Mouse (Mus musculus): ENCODE measurements around the gene Mllt11. TPM values are rescaled to one million over a fixed set of nuclear protein-coding genes. Genes with fewer than 3 reads are reported as not detected.

The Mllt11 gene
- polyA plus RNA-seq, 2 experiments = 16.7 to 38.5 TPM

- H3K9me3 ChIP-seq (ENCODE audit: control insufficient read depth, low read length) = no peaks in the 10 kb centered on the region
- no peak overlapping the region for H3K4me2 ChIP-seq (replicated peaks; ENCODE audit: low read depth, low read length, severe bottlenecking)
- H3K36me3 ChIP-seq (ENCODE audit: control insufficient read depth, insufficient read depth, low read length) = no peaks in the 10 kb centered on the region
- H3K4me3 ChIP-seq (replicated peaks; ENCODE audit: low read length) = no peak overlapping the region
- no peaks in the 10 kb centered on the region for H3K27me3 ChIP-seq (ENCODE audit: control insufficient read depth, insufficient read depth, low read length)
- H3K4me1 ChIP-seq (ENCODE audit: control insufficient read depth, insufficient read depth, low read length) = no peaks in the 10 kb centered on the region
- TF ChIP-seq POLR2A (IDR thresholded peaks at IDR 0.05; ENCODE audit: borderline replicate concordance, extremely low read depth, insufficient read depth, insufficient read length) = no peak
- no peak overlapping the region for H3K27ac ChIP-seq (replicated peaks; ENCODE audit: low read depth, low read length)
- WGBS = 85% methylated on average over 5 of the region's 5 CpGs
- ATAC-seq (ENCODE audit: low FRiP score, low read depth) (no peak), DNase-seq (ENCODE audit: low spot score) (no peak)
- H3K9ac ChIP-seq (ENCODE audit: low read depth, low read length, severe bottlenecking) = no peak overlapping the region
Measured at GRCm38 (mm10) chr3:95246465-95247231, 14.7 kb upstream of the Mllt11 start.

GRCm38 (mm10) chr3:95243086-95243485 lies 11.1 kb upstream of the Mllt11 start:
- H3K27me3 ChIP-seq (ENCODE audit: control insufficient read depth, insufficient read depth, low read length) = no peaks in the 10 kb centered on the region
- H3K4me1 ChIP-seq (ENCODE audit: control insufficient read depth, insufficient read depth, low read length) = peaks cover 6% of the 10 kb centered on the region; the same call in 1 of the 2 replicates
- no peaks in the 10 kb centered on the region for H3K9me3 ChIP-seq (ENCODE audit: control insufficient read depth, low read length)
- H3K27ac ChIP-seq (replicated peaks; ENCODE audit: low read depth, low read length) = no peak overlapping the region
- ATAC-seq (ENCODE audit: low FRiP score, low read depth) (no peak), DNase-seq (ENCODE audit: low spot score) (no peak)
- H3K9ac ChIP-seq (ENCODE audit: low read depth, low read length, severe bottlenecking) = no peak overlapping the region
- no peak overlapping the region for H3K4me3 ChIP-seq (replicated peaks; ENCODE audit: low read length)
- WGBS = 65% methylated on average over 2 of the region's 2 CpGs
- peaks cover 4% of the 10 kb centered on the region; the same call in 1 of the 2 replicates for H3K36me3 ChIP-seq (ENCODE audit: control insufficient read depth, insufficient read depth, low read length)
- no peak for TF ChIP-seq POLR2A (IDR thresholded peaks at IDR 0.05; ENCODE audit: borderline replicate concordance, extremely low read depth, insufficient read depth, insufficient read length)
- no peak overlapping the region for H3K4me2 ChIP-seq (replicated peaks; ENCODE audit: low read depth, low read length, severe bottlenecking)

GRCm38 (mm10) chr3:95241498-95241897 lies 9.5 kb upstream of the Mllt11 start, which contains the start of gene Gm128:
Gene Gm128 (minus strand): TSS chr3:95241598.
- Histone ChIP-seq H3K36me3 (ENCODE audit: control insufficient read depth, insufficient read depth, low read length) (peaks cover 17% of the 10 kb centered on the region), H3K27ac (replicated peaks; ENCODE audit: low read depth, low read length) (no peak within 1 kb of the TSS), H3K9me3 (ENCODE audit: control insufficient read depth, low read length) (no peaks in the 10 kb centered on the region), H3K27me3 (ENCODE audit: control insufficient read depth, insufficient read depth, low read length) (no peaks in the 10 kb centered on the region), H3K4me3 (replicated peaks; ENCODE audit: low read length) (no peak within 1 kb of the TSS), H3K9ac (ENCODE audit: low read depth, low read length, severe bottlenecking) (peak within 1 kb of the TSS; percentile 31), H3K4me1 (ENCODE audit: control insufficient read depth, insufficient read depth, low read length) (peaks cover 6% of the 10 kb centered on the region; the same call in 1 of the 2 replicates), H3K4me2 (replicated peaks; ENCODE audit: low read depth, low read length, severe bottlenecking) (peak within 1 kb of the TSS; percentile 28)
- 77% methylated on average over 7 of the region's 7 CpGs for WGBS
- no peak for ATAC-seq (ENCODE audit: low FRiP score, low read depth)
- no peak for TF ChIP-seq POLR2A (IDR thresholded peaks at IDR 0.05; ENCODE audit: borderline replicate concordance, extremely low read depth, insufficient read depth, insufficient read length)
- no peak for DNase-seq (ENCODE audit: low spot score)

- Histone ChIP-seq H3K9me3 (ENCODE audit: control insufficient read depth, low read length) (no peaks in the 10 kb centered on the region), H3K9ac (ENCODE audit: low read depth, low read length, severe bottlenecking) (peak overlapping the region; percentile 31), H3K36me3 (ENCODE audit: control insufficient read depth, insufficient read depth, low read length) (peaks cover 23% of the 10 kb centered on the region), H3K4me1 (ENCODE audit: control insufficient read depth, insufficient read depth, low read length) (peaks cover 6% of the 10 kb centered on the region; the same call in 1 of the 2 replicates), H3K27me3 (ENCODE audit: control insufficient read depth, insufficient read depth, low read length) (no peaks in the 10 kb centered on the region), H3K4me2 (replicated peaks; ENCODE audit: low read depth, low read length, severe bottlenecking) (peak overlapping the region; percentile 28), H3K4me3 (replicated peaks; ENCODE audit: low read length) (no peak overlapping the region), H3K27ac (replicated peaks; ENCODE audit: low read depth, low read length) (no peak overlapping the region)
- DNase-seq (ENCODE audit: low spot score) (no peak), ATAC-seq (ENCODE audit: low FRiP score, low read depth) (peak; percentile 45)
- TF ChIP-seq POLR2A (IDR thresholded peaks at IDR 0.05; ENCODE audit: borderline replicate concordance, extremely low read depth, insufficient read depth, insufficient read length) = no peak
- WGBS = 19% methylated on average over 17 of the region's 17 CpGs
Measured at GRCm38 (mm10) chr3:95240900-95241299, 8.9 kb upstream of the Mllt11 start.

- Histone ChIP-seq H3K27ac (replicated peaks; ENCODE audit: low read depth, low read length) (no peak overlapping the region), H3K4me3 (replicated peaks; ENCODE audit: low read length) (no peak overlapping the region), H3K9ac (ENCODE audit: low read depth, low read length, severe bottlenecking) (no peak overlapping the region), H3K9me3 (ENCODE audit: control insufficient read depth, low read length) (no peaks in the 10 kb centered on the region), H3K4me1 (ENCODE audit: control insufficient read depth, insufficient read depth, low read length) (peaks cover 6% of the 10 kb centered on the region; the same call in 1 of the 2 replicates), H3K36me3 (ENCODE audit: control insufficient read depth, insufficient read depth, low read length) (peaks cover 32% of the 10 kb centered on the region), H3K27me3 (ENCODE audit: control insufficient read depth, insufficient read depth, low read length) (no peaks in the 10 kb centered on the region), H3K4me2 (replicated peaks; ENCODE audit: low read depth, low read length, severe bottlenecking) (no peak overlapping the region)
- 86% methylated on average over 12 of the region's 12 CpGs for WGBS
- TF ChIP-seq POLR2A (IDR thresholded peaks at IDR 0.05; ENCODE audit: borderline replicate concordance, extremely low read depth, insufficient read depth, insufficient read length) = no peak
- no peak for ATAC-seq (ENCODE audit: low FRiP score, low read depth)
- no peak for DNase-seq (ENCODE audit: low spot score)
Measured at GRCm38 (mm10) chr3:95239971-95240370, 8.0 kb upstream of the Mllt11 start.
